Mouse (Mus musculus) cerebellum, postnatal 4 days (tissue): ENCODE data around the gene Adgrl3.
"Not testable (repeated sequence)": the region's sequence is repeated elsewhere in the genome, so short reads cannot be mapped to it uniquely, and the experiment has no call there.

Experiments
- DNase-seq, 2 experiments: peaks; one replicate each; pipeline ENCODE4 v3.0.0; 2022; ENCODE audit warnings: low spot score in 2 of 2, mixed read lengths in 1 of 2

Gene Adgrl3

DNA sequence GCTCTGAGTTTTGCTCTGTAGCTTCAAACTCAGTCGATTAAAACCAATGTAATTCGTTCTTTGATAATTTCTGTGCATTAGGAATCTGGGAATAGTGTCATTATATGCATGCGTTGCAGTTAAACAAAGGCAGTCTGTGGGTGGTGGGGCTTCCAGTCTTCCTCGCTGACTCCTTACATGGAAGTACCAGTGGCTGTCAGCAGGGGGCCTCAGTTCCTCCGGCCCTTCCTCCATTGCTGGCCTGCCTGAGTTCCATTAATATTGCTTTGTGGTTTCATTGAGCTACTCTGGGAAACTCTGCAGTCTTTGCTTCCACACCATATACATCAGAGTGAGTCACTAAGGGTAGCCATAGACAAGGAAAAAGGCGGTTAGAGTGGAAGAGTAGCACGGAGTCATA lies 356.1 kb downstream of the Adgrl3 start:
- DNase-seq = no peak

DNA sequence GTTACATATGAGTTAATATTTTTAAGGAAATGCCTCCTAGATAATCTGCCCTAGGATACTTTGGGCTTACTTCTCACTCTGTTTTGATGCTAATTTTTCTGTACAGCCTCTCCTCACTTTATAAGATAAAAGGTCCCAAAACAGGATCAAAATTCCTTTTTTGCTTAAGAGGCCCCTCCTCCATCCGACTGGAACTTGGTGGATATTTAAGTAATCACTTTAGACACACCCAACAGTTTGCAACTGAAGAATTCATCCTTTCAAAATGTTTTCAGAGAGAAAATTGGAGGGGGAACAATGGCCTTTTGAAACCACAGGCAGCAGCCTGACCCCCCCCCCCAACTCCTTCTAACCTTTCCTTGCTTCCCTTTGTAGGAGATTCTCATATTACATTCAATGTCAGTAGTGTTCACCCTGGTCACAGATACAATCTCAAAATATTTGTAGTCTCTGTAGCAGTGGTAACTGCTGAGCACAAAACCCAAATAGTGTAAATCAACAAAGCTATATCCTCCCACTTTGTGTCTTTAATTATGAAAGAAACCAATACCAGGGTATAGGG lies 385.7 kb downstream of the Adgrl3 start:
- no peak for DNase-seq

DNA sequence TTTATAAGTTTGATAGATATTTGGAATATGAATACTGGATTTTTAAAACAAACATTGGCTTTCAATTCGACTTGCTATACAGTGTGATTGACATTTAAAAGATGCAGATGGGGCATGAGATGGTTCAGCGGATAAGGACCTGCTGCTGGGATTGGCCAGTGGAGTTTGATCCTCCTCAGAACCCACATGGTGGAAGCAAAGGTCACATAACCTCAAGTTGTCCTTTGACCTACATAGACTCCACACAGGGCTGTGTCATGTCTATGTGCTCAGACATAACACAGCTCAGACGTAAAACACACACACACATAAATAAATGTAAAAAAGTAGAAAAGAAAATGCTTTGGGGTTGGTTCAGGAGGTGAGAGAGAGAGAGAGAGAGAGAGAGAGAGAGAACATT lies 397.4 kb downstream of the Adgrl3 start:
- DNase-seq = no peak

GRCm38 (mm10) chr5:81427393-81427792 lies 407.5 kb downstream of the Adgrl3 start:
- no peak for DNase-seq

- DNase-seq = no peak
Observed at GRCm38 (mm10) chr5:81436375-81436774, 416.4 kb downstream of the Adgrl3 start.

DNA sequence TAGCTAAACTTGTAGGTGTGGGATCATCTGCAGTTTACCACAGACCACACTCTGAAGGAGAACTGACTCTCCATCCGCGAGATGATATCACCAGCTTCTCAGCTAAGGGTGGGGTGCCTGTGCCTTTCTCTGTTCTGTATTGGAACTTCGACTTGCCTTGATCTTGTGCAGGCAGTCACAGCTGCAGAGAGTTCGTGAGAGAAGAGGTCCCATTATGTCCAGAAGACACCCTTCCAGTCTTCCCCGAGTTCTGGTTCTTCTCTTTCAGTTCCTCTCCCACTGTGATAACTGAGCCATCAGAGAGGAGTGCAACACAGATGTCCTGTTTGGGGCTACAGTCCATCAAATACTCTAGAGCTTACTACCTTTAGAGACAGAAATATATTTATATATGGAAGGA lies 422.2 kb downstream of the Adgrl3 start:
- no peak for DNase-seq

DNA sequence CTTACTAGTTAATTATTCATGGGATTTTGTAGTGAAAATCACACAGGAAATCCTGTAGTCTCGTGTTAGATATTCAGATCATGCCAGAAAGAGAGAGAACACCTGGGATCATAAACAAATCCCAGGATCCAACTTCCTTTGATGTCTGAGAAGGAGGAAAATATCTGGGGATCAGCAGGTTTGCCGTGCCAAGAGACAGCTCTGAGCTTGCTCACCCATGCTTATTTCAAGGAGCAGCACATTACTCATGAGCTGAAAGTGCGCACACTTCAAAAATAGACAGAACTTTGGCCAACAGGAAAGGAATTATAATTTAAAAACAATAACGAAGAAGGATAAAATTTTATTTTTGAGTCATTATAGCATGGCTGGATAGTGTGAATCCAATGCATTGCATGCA lies 446.0 kb downstream of the Adgrl3 start:
- DNase-seq = no peak

- DNase-seq = no peak
Observed at GRCm38 (mm10) chr5:81474681-81475080, 454.7 kb downstream of the Adgrl3 start.

- DNase-seq = no peak
Observed at GRCm38 (mm10) chr5:81475406-81475805, 455.5 kb downstream of the Adgrl3 start.

GRCm38 (mm10) chr5:81475971-81476606 lies 456.2 kb downstream of the Adgrl3 start:
- DNase-seq = no peak

GRCm38 (mm10) chr5:81480911-81481310 lies 461.0 kb downstream of the Adgrl3 start:
- no peak for DNase-seq

DNA sequence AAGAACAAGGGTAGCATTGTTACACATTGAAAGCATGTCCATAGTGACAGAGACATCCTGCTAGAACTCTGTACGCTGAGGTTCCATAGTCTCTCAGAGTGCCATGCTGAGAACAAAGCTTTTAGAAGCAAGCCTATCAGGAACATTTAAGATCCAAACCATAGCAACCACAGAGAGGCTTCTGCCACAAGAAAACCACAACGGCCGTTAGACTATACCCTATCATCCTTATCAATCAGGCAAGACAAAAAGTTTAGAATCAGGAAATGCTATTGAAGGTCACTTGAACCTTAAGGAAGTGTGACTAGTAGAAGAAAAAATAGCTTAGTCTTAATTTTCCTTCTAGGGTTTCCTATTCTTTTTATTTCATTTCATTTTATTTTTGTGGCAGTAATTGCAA lies 464.0 kb downstream of the Adgrl3 start:
- DNase-seq = no peak

DNA sequence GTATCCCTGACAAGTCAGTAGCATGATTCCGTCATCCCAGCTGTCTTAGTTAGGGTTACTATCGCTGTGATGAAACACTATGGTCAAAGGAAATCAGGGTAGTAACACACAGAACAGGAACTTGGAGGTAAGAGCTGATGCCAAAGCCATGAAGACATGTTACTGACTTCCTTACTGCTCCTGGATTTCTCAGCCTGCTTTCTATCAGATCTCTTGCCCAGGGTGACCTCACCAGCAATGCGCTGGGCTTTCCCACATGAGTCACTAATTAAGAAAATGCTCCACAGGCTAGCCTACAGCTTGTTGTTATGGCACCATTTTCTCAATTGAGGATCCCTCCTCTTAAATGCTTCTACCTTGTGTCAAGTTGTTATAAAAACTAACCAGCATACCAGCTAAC lies 481.1 kb downstream of the Adgrl3 start:
- DNase-seq = no peak

DNA sequence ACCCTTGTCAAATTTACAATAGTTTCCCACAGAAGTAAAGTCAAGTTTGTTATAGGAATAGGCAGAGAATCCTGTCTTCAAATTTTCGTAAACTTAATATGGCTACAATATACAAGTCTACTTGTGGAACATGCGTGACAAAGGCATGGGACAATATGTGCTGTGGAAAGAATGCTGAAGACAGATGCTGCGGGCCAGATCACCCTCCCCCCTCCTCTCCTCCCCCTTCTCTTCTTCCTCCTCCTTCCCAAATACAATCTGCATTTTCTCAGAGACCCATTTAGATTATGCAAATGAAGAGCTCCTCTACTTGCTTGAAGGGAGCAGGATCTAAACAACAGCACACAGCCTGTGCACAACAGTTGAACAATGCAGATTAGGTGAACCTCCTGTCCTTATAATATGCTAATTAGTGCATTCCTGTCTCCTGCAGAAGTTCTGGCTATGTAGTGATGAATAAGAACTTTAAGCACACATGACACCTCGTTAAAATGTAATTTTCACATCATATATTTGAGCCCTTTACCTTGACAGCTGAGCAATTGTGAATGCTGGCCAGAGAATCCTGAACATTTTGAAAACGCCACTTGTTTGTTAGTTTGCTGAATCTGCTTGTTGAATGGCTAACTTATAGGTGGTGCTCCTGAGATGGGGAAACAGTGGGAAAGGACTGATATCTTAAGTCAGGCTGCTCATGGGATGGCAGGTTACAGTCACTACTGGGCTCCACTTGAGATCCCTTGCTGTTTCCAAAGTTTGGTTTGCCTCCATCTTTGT lies 499.0 kb downstream of the Adgrl3 start:
- no peak for DNase-seq

DNA sequence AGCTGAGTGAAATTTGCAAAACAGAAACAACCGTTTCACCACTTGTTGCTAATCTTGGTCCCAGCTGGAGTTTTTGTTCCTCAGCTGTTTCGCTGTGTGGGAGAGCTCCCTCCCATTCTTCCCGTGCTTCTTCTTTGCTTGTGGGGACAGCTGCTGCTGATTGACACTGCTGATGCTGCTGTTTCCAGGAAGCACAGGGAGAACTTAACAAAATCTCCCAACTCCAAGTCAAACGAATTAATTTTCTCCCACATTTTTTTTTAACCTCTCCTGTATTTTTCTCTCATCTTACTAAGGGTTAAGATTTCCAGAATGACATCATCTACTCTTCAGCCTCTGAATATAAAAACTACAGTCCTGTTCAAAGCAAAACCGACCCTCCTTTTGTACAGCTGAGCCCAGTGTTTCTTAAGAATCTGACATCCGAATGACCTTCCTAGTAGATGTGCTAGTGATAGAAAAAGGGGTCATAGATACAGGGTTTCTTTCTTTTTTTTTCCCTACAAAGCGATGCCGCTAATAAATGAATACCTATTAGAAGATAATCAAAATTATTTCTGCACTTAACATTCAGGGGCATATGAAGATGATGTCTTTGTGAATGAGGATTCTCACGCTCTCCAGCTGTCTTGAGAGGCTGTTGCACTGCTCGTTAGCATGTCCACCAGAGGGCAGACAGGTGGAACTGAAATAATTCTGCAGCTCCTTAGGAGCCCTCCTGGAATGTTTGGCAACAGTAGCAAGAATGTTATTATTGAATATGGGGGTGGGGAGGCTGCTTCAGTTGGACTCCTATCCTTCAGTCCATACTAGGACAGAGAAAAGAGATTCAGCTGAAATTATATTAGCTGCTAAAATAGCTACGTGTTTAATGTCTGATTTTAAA lies 499.8 kb downstream of the Adgrl3 start:
- peak in 1 of 2 experiments; percentile 34 for DNase-seq

DNA sequence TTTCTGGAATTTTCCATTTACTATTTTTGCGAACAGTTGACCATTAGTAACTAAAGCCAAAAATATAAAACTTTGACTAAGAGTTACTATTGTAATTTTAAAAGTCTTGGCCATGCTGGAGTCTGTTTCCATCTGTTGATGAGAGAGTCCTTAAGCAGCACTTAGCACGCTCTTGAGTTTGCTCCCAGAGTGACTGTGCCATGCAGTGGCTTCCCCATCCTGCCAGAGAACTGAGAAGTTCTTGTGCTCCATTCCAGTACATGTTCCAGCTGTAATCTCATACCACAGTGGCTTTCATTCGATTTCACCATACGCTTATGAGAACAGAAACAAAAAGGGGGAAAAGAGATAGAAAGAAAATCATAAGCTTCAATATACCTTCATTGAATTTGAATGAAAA lies 502.8 kb downstream of the Adgrl3 start:
- DNase-seq = no peak

DNA sequence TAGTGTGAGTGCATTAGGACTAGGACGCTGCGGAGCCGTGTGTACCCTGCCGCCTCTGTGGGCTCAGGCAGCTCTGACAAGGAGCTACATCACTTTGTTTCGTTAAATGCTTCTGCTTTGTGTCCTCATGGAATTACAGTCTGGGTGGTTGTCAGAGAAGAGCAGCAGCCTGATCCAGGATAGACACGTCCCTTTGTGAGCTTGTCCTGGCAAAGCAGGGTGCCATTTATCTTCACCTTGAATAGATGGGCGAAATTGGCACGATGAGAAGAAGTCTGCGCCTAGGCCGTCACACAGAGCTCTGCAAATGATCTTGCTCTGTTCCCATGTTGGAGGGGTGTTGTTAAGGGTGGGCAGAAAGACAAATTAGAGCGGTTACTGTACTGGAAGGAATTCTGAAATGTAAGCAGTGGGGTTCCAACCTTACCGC lies 504.6 kb downstream of the Adgrl3 start:
- no peak for DNase-seq

DNA sequence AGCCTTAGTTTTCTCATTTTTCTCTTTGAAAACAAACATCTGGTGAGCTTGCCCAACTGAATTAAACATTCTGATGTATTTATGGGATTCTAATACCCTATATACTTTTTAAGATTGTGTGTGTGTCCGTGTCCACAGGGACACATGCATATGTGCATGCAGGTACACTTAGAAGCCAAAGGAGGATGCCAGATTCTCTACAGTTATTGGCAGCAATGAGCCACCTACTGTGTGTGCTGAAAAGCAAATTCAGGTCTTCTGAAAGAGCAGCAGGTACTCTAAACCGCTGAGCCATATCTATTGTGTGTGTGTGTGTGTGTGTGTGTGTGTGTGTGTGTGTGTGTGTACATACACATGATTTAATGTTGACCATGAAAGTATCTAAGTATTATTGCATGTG lies 505.4 kb downstream of the Adgrl3 start:
- DNase-seq = no peak

- no peak for DNase-seq
Observed at GRCm38 (mm10) chr5:81531639-81532038, 511.7 kb downstream of the Adgrl3 start.

DNA sequence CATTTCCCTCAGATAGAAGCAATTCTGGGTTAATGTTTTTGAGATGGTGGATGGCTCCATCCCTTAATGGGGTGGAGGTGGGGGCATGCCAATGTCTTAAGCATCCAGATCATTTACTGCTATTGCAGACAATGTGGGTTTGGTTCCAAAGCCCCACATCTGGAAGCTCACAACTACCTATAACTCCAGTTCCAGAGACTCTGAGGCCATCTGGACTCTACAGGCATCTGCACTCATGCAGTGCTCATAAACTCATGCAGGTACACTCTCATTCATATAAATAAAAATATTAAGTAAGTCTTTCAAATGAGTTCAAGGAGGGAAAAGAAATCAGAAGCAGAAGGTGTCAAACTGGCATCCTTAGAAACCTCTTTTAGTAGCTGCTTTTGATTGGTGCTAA lies 530.3 kb downstream of the Adgrl3 start:
- no peak for DNase-seq

- DNase-seq = not testable (repeated sequence)
Observed at GRCm38 (mm10) chr5:81555149-81555548, 535.2 kb downstream of the Adgrl3 start.

DNA sequence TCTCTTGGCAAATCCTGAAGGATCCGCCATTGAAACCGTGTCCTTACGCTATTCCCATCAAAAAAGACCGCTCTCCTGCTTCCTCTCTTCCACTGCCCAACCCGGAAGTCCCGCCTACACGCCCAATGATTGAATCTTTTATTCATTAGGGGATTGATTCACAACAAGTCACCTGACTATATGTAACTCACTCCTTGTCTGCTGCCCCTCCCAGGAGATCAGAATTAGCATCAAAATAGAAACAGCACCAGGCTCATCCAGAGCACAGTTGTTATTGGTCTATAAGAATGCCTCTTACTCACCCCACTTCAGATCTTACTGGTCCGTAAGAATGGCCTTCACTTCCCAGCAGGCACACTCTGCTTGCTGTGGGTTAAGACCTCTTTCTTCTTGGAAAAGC lies 536.1 kb downstream of the Adgrl3 start:
- no peak for DNase-seq
